Mouse (Mus musculus) heart, postnatal 0 days (tissue): ENCODE data around the gene Mid1. TPM values are rescaled to one million over a fixed set of nuclear protein-coding genes. Genes with fewer than 3 reads are reported as not detected.
"Not testable (repeated sequence)": the region's sequence is repeated elsewhere in the genome, so short reads cannot be mapped to it uniquely, and the experiment has no call there.

Experiments used
- ATAC-seq: fragments of 200-750 bp; cut with Nextera tagmentation; 2 replicates; pipeline ENCODE4 v1.8.0; 2017; ENCODE audit warnings: low read depth, moderate number of reproducible peaks, moderate library complexity; ENCODE audit not compliant: insufficient read depth
- DNase-seq: peaks from one replicate; pipeline ENCODE4 v3.0.0-alpha.2; 2016; ENCODE audit warnings: low spot score
- H3K27ac ChIP-seq: fragments of 300-500 bp; sonication (generic); 2 replicates; pipeline ENCODE4 v1.5.1; 2014; ENCODE audit warnings: low read depth, mild to moderate bottlenecking
- H3K27me3 ChIP-seq: fragments of 300-500 bp; sonication (generic); 2 replicates; pipeline ENCODE4 v1.6.1; 2014; ENCODE audit warnings: low read length, mixed read lengths; ENCODE audit not compliant: control insufficient read depth, insufficient read depth
- H3K36me3 ChIP-seq: fragments of 300-500 bp; sonication (generic); replicated peaks from 2 replicates; pipeline ENCODE4 v1.6.1; 2014; ENCODE audit warnings: low read length, mixed read lengths; ENCODE audit not compliant: control insufficient read depth, insufficient read depth
- H3K4me1 ChIP-seq: fragments of 300-500 bp; sonication (generic); 2 replicates; pipeline ENCODE4 v1.6.1; 2014; ENCODE audit warnings: antibody characterized with exemption; ENCODE audit not compliant: control insufficient read depth, insufficient read depth
- H3K4me2 ChIP-seq: fragments of 300-500 bp; sonication (generic); 2 replicates; pipeline ENCODE4 v1.6.1; 2014; ENCODE audit warnings: low read depth, mild to moderate bottlenecking, low read length, moderate library complexity
- H3K4me3 ChIP-seq: fragments of 300-500 bp; sonication (generic); 2 replicates; pipeline ENCODE4 v1.5.1; 2014; ENCODE audit warnings: low read depth, low read length
- H3K9ac ChIP-seq: fragments of 300-500 bp; sonication (generic); replicated peaks from 2 replicates; pipeline ENCODE4 v1.6.1; 2014; ENCODE audit warnings: low read depth, low read length, mixed read lengths
- H3K9me3 ChIP-seq: fragments of 300-500 bp; sonication (generic); replicated peaks from 2 replicates; pipeline ENCODE4 v1.6.1; 2016; ENCODE audit warnings: low read length; ENCODE audit not compliant: control insufficient read depth
- CTCF ChIP-seq: IDR thresholded peaks from 2 replicates; pipeline ENCODE4 v1.5.1; 2016; ENCODE audit warnings: antibody characterized with exemption, control low read depth, low read depth
- WGBS: fragments of 180-500 bp; shearing (Covaris S2); extraction: QIAGEN DNeasy Blood & Tissue Kit; methylation state at CpG from one replicate; pipeline ENCODE4 v1.1.7; 2014; 5-methylcytosine and 5-hydroxymethylcytosine counted together
- polyA plus RNA-seq: library from polyadenylated mRNA; unstranded; fragments of >200 nt; fragmentation: Nextera tagmentation; extraction: Ambion mirVana; gene quantifications from 2 replicates; pipeline ENCODE4 v1.2.1, GENCODE M21; 2015
- total RNA-seq: library from RNA; depleted of rRNA; stranded (reverse); fragments of >200 nt; gene quantifications from 2 replicates; pipeline ENCODE4 v1.2.3, GENCODE M21; 2014; ENCODE audit warnings: low replicate concordance

The Mid1 gene
- total and polyA plus RNA-seq, 2 experiments from 2014 or later: 2.8 to 10.6 TPM

GRCm38 (mm10) chrX:170009016-170009750 is 324.2 kb downstream of the Mid1 start, which contains the start of gene Gm21887:
Gene Gm21887 (plus strand): TSS chrX:170009659.
- TF ChIP-seq CTCF: 0 out of 2 replicates have a peak, but pooled peaks have one; percentile 1
- not testable (repeated sequence) for H3K27me3 ChIP-seq, H3K4me1 ChIP-seq, H3K36me3 ChIP-seq
- Histone ChIP-seq H3K27ac (peak within 1 kb of the TSS; percentile 73), H3K4me3 (peak within 1 kb of the TSS; percentile 61), H3K9ac (peak within 1 kb of the TSS; percentile 76), H3K4me2 (peak within 1 kb of the TSS; percentile 44), H3K9me3 (peaks cover 30% of the 10 kb centered on the region)
- WGBS: 68% methylated on average over 115 of the region's 118 CpGs
- DNase-seq: peak; percentile 92
- peak; percentile 85 for ATAC-seq

GRCm38 (mm10) chrX:170009801-170010221 is 324.8 kb downstream of the Mid1 start:
- not testable (repeated sequence) for H3K36me3 ChIP-seq, H3K4me1 ChIP-seq, H3K27me3 ChIP-seq, H3K4me2 ChIP-seq
- H3K27ac ChIP-seq: peak overlapping the region; percentile 73
- H3K9ac ChIP-seq: peak overlapping the region; percentile 76
- peaks cover 30% of the 10 kb centered on the region for H3K9me3 ChIP-seq
- DNase-seq (peak; percentile 99), ATAC-seq (peak; percentile 95)
- peak overlapping the region; percentile 61 for H3K4me3 ChIP-seq
- WGBS: 64% methylated on average over 25 of the region's 25 CpGs

- H3K4me3 ChIP-seq, H3K36me3 ChIP-seq, H3K27ac ChIP-seq, H3K9ac ChIP-seq, H3K4me2 ChIP-seq, H3K4me1 ChIP-seq, H3K27me3 ChIP-seq: not testable (repeated sequence)
- DNase-seq: peak; percentile 6
- TF ChIP-seq CTCF: peak; percentile 30; the same call in 1 of the 2 replicates
- ATAC-seq: peak; percentile 3; the same call in 1 of the 2 replicates
- 83% methylated on average over 96 of the region's 97 CpGs for WGBS
- peaks cover 30% of the 10 kb centered on the region for H3K9me3 ChIP-seq
These were observed 325.9 kb downstream of the Mid1 start for GRCm38 (mm10) chrX:170010581-170011528.

GRCm38 (mm10) chrX:170011529-170011879 is 326.5 kb downstream of the Mid1 start:
- H3K4me3 ChIP-seq, H3K9ac ChIP-seq, H3K27ac ChIP-seq, H3K36me3 ChIP-seq, H3K4me1 ChIP-seq, H3K27me3 ChIP-seq, ATAC-seq, H3K4me2 ChIP-seq, DNase-seq: not testable (repeated sequence)
- peaks cover 30% of the 10 kb centered on the region for H3K9me3 ChIP-seq
- WGBS: 95% methylated on average over 8 of the region's 10 CpGs

DNA sequence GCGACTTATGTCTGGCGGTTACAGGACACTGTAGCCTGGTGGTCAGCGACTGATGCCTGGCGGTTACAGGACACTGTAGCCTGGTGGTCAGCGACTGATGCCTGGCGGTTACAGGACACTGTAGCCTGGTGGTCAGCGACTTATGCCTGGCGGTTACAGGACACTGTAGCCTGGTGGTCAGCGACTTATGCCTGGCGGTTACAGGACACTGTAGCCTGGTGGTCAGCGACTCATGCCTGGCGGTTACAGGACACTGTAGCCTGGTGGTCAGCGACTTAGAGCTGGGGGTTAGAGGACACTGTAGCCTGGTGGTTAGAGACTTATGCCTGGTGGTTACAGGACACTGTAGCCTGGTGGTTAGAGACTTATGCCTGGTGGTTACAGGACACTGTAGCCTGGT is 328.4 kb downstream of the Mid1 start:
- H3K4me2 ChIP-seq, H3K9ac ChIP-seq, DNase-seq, ATAC-seq, H3K27ac ChIP-seq, H3K4me1 ChIP-seq, H3K4me3 ChIP-seq, H3K27me3 ChIP-seq: not testable (repeated sequence)
- Histone ChIP-seq H3K36me3 (peaks cover 15% of the 10 kb centered on the region), H3K9me3 (peaks cover 19% of the 10 kb centered on the region)
- WGBS: 81% methylated on average over 13 of the region's 13 CpGs

GRCm38 (mm10) chrX:170014038-170014437 is 329.0 kb downstream of the Mid1 start:
- ATAC-seq: not testable (repeated sequence)
- 92% methylated on average over 12 of the region's 13 CpGs for WGBS

DNA sequence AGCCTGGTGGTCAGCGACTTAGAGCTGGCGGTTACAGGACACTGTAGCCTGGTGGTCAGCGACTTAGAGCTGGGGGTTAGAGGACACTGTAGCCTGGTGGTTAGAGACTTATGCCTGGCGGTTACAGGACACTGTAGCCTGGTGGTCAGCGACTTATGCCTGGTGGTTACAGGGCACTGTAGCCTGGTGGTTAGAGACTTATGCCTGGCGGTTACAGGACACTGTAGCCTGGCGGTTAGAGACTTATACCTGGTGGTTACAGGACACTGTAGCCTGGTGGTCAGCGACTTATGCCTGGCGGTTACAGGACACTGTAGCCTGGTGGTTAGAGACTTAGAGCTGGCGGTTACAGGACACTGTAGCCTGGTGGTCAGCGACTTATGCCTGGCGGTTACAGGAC is 330.9 kb downstream of the Mid1 start:
- H3K4me3 ChIP-seq, DNase-seq, ATAC-seq, H3K27ac ChIP-seq, H3K4me2 ChIP-seq, H3K4me1 ChIP-seq, H3K9ac ChIP-seq, H3K27me3 ChIP-seq: not testable (repeated sequence)
- H3K9me3 ChIP-seq: peaks cover 21% of the 10 kb centered on the region
- WGBS: 95% methylated on average over 12 of the region's 12 CpGs
- H3K36me3 ChIP-seq: peaks cover 28% of the 10 kb centered on the region

More at GRCm38 (mm10) chrX:170014038-170014437, 329.0 kb downstream of the Mid1 start:
- not testable (repeated sequence) for H3K4me1 ChIP-seq, H3K4me3 ChIP-seq, H3K9ac ChIP-seq, DNase-seq, H3K4me2 ChIP-seq, H3K27ac ChIP-seq, H3K27me3 ChIP-seq
- peaks cover 25% of the 10 kb centered on the region for H3K9me3 ChIP-seq
- H3K36me3 ChIP-seq: peaks cover 22% of the 10 kb centered on the region
